Mouse (Mus musculus) cerebellum, adult 2 months (tissue): ENCODE measurements around the gene Frem2.

ENCODE experiments used
- CTCF ChIP-seq: fragments of 200-500 bp; IDR thresholded peaks from 2 replicates; pipeline ENCODE4 v1.5.1; 2011; ENCODE audit warnings: low read depth, mild to moderate bottlenecking, control low read depth, low read length, moderate library complexity, borderline replicate concordance; ENCODE audit not compliant: insufficient read depth
- POLR2A ChIP-seq: fragments of 200-500 bp; IDR thresholded peaks from 2 replicates; pipeline ENCODE4 v1.6.1; 2011; ENCODE audit warnings: low read length, control low read depth, borderline replicate concordance; ENCODE audit not compliant: insufficient read depth

DNA sequence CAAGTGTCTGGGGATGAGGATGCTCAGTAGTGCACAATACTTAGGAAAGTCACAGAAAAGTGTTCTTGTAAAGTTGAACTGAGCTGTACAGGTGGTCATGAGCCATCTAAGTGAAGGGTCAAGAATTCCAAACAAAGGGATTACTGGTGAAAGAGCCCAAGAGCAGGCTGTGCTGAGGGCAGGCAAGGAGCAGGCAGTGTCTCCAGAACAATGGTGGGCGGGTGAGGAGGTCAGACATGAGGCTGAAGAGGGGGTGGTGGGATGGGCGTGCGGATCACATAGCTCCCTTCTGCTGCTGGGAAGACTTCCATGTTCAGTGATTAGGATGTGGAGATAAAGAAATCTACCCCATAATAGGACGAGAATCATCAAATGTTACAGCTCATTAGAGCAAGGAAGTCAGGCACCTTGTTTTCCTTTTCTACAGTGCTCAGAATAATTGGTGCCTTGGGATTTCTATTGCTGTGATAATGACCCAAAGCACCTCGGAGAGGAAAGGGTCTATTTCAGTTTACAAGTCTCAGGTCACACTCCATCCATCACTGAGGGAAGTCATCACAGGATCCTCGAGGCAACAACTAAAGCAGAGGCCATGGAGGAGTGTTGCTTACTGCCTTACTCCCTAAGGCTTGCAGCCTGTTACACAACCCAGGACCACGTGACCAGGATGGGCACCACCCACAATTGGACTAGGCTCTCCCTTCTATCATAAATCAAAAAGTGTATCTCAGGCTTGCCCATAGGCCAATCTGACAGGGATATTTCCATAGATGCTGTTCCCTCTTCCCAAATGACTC, 80.6 kb downstream of the Frem2 start:
- TF ChIP-seq CTCF (no peak), POLR2A (no peak)
